Mouse (Mus musculus) CD8-positive naive resting alpha-beta T cell, adult 57 days (primary cell): ENCODE measurements around the gene Gpd1l. TPM values are rescaled to one million over a fixed set of nuclear protein-coding genes. Genes with fewer than 3 reads are reported as not detected.

Source experiments
- total RNA-seq: library from RNA; stranded (reverse); gene quantifications from one replicate; pipeline ENCODE4 v1.2.4, GENCODE M21; 2023

Gene Gpd1l
- 48.0 TPM for total RNA-seq

GRCm38 (mm10) chr9:114933723-114934171 is at the start of gene Gpd1l:
Gene Gpd1l (minus strand): TSS chr9:114933987.

GRCm38 (mm10) chr9:114982689-114983360 is 49.0 kb upstream of the Gpd1l start, which contains the start of gene Rps27rt:
Gene Rps27rt (minus strand): TSS chr9:114982739.

GRCm38 (mm10) chr9:114978281-114979111 is 44.7 kb upstream of the Gpd1l start, which contains the start of gene Osbpl10:
Gene Osbpl10 (plus strand): TSS chr9:114978569.

Other genes starting within 250 kb of the Gpd1l start
- 46.3 TPM for gene Dync1li1, start 245.2 kb downstream of the Gpd1l start, total RNA-seq
- 86.4 TPM for gene Cmtm6, start 202.9 kb downstream of the Gpd1l start, total RNA-seq
- gene Cmtm7, start 152.1 kb downstream of the Gpd1l start, total RNA-seq, result 70.2 TPM
- gene Cmtm8, start 89.8 kb downstream of the Gpd1l start, total RNA-seq, result 0.31 TPM
- gene Osbpl10, start 44.6 kb upstream of the Gpd1l start, total RNA-seq, result not detected
- gene Rps27rt, start 48.8 kb upstream of the Gpd1l start, total RNA-seq, result 124 TPM